Mouse (Mus musculus): ENCODE results near the gene Dvl3.

Dvl3 gene

DNA sequence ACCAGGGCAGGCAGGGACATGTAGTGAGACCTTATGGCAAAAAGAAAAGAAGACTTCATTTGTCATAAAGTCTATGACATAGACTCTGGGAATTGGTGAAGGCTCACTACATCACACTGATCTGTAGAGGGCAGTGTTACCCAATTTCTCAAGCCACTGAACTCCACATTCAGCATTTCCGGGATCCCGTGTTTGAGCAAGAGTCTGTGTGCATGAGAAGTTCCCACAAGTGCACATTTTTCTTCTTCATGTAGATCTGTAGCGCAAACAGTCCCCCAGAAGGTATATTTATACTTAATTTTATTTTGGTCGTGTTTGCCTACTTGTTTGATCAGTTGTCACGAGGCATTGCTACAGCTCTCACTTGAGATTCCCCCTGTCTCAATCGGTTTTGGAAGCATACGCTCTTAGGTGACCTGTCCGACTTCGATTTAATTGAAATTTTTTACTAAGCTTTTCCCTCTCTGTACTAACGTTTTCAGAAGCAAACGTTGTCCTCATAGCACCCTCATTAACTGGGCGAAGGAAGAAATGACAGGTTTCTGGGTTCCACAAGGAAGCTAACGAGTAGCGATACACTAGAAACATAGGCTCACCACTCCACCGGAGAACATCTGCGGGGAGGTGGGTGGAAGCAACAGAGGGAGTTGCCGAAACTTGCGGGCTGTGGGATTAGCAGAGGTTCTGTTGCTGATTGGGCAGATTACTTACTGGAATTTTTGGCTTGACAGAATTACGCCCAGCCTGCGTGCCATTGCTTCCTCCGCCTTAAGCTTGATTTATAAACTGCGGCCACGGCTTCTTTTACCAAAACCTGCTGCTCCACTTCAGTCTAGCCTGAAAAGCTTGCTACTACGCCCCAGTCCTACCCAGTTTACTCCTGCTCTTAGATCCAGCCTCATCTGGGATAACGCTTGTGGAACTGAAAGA lies 19.8 kb upstream of the Dvl3 start:
- peak; percentile 41 for DNase-seq (ENCODE audit: extremely low spot score, low spot score)

DNA sequence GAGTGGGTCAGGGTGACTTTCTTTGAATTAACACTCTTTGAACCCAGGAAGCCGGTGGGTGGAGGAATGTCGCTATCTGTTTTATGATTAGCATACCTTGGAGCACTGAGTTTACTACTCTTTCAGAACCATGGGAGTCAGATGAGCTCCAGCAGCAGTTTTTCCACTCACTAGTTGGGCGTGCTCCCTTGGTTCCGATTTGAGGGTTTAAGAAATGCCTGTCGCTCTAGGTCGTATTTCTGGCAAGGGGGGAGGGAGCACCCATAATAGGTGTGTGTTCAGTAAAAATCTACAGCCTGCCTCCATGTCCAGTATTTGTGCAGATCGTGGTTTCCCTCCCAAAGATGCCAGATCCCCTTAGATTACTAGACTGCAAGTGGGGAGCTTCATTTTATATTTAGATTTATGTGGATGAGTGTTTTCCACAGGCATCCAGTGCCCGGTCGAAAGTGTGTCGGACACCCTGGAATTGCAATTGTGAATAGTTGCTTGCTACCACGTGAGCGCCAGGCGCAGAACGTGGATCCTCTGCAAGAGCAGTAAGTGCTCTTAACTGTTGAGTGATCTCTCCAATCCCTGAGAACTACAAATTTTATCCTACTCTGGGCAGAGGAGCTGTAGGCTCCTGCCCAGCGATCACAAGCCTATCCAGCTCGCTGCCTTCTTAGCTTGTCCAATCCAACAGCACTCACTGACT lies 18.7 kb upstream of the Dvl3 start:
- DNase-seq (ENCODE audit: extremely low spot score, low spot score): no peak

DNA sequence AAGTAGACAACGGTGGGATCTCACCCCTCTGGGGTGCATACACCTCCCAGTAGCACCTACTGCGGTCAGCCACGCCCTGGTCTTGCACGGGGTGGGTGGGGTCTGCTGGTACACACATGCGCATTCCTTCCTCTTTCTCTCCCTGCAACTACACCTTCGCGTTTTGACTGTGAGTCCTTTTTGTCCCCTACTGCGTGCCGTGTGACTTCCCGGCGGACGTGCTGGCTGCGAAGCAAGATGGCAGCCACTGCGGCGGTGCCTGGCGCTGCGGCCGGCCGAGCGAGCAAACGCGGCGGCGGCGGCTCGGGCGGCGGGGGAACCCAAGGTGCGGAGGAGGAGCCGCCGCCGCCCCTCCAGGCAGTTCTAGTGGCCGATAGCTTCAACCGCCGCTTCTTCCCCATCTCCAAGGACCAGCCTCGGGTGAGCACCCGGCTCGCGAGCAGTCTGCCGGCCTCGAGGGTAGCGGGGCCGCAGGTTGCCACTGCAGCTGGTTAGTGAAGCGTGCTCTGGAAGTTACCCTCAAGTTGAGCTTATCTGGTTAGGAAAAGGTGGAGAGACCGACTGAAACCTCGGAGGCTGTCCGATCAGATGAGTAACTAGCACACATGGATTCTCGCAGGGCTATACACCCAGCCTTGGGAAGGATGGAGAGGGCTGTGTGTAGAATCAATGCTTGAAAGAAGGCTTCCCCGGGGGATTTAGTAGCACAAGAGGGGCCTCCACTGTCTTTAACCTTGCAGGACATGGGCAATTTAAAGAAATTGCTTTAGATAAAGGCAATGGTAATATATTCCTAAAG lies 17.9 kb upstream of the Dvl3 start, which contains the start of gene Eif2b5:
Eif2b5 (plus strand) TSS at position 141 of the 799 bp plus-strand sequence.
- DNase-seq (ENCODE audit: extremely low spot score, low spot score): peak; percentile 84

DNA sequence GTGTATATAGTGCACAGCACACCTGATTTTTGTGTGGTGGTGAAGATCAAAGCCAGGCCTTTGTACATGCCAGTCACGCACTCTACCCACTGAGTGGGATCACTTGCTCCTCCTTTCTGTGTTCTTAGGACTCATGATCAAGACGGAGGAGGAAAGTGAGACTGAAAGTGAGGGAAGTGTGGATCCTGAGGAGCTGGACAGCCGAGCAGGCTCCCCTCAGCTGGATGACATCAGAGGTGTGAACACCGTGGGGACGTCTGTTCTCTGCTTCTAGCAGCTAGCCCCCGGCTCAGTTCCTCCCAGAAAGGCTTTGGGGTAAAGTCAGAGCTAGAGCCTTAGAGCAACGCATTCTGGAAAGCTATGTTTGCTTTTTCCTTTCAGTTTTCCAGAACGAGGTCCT lies 10.8 kb upstream of the Dvl3 start:
- DNase-seq (ENCODE audit: extremely low spot score, low spot score): no peak

DNA sequence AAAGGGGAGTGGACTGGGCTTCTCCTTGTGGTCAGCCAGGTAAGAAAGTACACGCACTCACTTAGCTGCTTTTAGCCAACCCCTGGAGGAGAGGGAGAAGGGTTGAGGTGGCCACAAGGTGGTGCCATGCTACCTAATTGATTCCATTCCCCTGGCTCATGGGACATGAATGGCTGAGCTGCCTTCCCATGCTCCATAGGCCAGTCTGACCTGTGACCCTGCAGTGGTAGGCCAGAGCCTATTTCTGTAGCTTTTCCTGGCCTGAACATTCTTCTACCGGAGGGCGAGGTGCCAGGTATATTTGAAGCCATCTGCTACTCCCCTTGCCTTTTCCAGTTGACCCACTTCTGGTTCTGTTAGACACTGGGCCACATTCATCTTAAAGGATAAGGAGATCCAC lies 7.4 kb upstream of the Dvl3 start:
- DNase-seq (ENCODE audit: extremely low spot score, low spot score): peak; percentile 27

DNA sequence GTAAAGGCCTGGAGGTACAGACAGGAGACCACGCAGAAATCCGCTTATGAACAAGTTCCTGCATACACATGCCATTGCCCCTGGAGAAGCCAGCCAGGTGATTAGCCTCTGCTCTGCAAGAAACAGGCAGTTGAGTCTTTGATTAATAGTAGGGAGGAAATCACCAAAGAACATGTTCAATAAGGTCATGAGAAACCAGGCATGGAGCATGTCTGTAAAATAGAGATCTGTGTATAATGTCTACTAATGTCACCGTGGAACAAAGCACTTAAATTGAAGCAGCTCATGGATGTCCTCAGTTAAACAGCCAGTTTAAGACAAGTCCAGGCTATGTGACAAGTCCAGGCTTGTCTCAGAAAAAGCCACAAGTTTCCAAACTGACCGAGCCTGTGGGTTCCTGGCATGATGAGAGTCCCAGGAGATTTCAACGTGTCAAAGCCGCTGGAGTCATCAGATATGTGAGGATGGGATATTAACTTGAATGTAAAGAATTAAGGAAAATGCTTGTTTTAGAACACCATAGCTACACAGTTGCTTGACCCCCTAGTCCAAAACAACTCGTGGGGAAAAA lies 5.4 kb upstream of the Dvl3 start:
- DNase-seq (ENCODE audit: extremely low spot score, low spot score): no peak

DNA sequence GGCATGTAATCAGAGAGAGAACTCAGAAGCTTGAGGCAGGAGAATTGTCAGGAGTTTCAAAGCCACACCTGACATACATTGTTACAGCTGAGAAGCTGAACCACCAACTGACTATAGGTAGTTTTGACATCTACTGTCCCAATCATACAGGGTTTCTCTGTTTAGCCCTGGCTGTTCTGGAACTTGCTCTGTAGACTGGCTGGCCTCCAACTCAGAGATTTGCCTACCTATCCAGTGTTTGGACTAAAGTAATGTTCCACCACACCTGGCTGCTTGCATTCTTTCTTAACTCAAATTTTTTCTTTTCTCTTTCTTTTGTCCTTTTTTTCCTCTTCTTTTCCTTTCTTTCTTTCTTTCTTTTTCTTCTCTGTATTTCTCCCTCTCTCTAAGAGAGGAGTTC lies 750 bp upstream of the Dvl3 start:
- no peak for DNase-seq (ENCODE audit: extremely low spot score, low spot score)

DNA sequence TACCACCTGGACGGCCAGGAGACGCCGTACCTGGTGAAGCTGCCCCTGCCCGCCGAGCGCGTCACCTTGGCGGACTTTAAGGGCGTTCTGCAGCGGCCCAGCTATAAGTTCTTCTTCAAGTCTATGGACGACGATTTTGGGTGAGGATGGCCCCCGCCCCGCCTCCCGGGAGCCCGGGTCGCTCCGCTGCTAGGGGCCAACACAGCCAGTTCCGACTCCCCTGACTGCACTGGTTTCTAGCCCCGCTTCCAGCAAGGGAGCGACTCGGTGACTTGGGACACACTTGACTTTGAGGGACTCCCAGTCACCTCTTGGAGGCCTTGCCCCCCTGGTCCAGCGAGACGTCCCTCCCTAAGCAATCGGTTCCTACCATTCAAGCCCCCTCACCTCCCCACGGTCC lies 434 bp downstream of the Dvl3 start:
- DNase-seq (ENCODE audit: extremely low spot score, low spot score): no peak

DNA sequence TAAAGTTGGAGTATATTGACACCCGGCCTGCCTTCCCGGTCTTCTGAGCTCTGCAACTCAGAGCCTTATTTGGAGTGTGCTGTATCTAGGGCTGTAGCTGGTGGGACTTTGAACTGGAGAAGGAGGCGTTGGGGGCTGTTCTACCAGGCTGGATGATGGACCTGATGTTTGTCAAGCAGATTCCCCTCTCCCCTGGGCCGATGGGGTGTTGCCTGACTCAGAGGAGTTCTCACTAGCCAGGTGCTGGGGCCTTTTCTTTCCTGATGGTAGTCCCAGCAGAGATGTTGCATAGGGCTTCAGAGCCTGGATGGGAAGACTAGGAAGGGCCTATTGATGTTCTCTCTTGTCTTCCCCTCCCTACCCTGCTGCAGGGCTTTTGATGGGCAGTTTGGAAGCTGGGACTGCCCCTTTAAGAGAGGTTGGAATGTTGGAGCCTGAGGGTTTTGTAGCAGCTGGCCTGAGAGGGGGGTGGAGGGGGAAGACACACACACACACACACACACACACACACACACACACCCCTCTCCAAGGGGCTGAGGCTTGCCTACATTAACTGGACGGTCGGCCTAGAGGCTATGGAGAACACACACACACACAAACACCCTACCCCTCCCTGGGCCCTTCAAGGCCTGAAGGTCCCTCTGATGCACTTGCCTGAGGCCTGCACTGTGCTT lies 1.1 kb downstream of the Dvl3 start:
- peak; percentile 64 for DNase-seq (ENCODE audit: extremely low spot score, low spot score)

DNA sequence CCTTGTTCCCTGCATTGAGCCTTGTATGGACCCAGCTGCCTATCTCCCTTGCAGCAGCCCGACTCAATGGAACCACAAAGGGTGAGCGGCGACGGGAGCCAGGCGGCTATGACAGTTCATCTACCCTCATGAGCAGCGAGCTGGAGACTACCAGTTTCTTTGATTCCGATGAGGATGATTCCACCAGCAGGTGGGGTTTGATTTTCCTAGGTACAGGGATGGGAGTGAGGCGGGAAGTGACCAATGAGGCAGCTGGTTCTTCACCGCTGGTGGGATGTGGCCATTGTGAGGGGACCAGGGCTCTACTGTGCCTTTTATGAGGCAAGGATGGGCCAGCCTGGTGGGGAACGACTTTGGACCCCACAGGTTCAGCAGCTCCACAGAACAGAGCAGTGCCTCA lies 7.1 kb downstream of the Dvl3 start:
- no peak for DNase-seq (ENCODE audit: extremely low spot score, low spot score)

DNA sequence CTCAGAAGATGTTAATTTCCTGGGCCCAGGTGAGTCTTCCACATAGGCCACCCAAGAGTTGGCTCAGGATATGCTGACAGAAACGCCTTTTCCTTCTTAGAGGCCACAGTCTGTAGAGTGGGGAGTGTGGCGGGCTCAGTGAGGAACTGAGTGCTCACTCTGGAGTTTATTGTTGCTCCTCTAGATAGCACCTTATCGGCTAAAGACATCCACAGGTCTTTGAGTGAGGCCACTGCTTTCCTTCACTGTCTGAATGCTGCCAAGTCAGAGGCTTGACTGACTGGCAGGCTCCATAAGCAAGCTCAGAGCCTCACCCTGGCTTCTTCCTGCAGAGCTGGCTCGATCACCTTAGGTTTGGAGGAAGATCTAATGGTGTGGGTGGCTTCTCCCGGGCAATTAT lies 12.0 kb downstream of the Dvl3 start:
- DNase-seq (ENCODE audit: extremely low spot score, low spot score): no peak

DNA sequence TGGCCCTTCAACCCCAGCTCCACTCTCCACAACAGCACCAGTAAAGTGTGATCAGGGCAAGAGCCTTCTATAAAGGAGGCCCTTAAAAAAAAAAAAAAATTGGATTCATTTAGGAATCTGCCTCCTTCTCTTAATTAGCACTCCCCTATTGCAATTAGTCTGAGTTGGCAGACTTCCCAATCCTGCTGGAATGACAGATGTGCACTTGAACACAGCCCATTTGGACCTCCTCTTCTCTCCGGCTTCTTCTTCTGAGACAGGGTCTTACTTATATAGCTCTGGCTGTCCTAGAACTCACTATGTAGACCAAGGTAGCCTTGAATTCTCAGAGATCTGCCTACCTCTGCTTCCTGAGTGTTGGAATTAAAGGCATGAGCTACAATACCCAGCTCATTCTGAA lies 12.6 kb downstream of the Dvl3 start:
- DNase-seq (ENCODE audit: extremely low spot score, low spot score): no peak

DNA sequence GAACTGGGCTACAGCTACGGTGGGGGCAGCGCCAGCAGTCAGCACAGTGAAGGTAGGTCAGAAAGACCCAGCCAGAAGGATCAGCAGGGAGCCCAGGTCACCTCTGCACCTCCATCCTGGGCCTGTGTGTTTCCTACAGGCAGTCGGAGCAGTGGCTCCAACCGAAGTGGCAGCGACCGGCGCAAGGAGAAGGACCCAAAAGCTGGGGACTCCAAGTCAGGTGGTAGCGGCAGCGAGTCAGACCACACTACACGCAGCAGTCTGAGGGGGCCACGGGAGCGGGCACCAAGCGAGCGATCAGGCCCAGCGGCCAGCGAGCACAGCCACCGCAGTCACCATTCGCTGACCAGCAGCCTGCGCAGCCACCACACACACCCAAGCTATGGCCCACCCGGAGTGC lies 14.2 kb downstream of the Dvl3 start:
- no peak for DNase-seq (ENCODE audit: extremely low spot score, low spot score)

DNA sequence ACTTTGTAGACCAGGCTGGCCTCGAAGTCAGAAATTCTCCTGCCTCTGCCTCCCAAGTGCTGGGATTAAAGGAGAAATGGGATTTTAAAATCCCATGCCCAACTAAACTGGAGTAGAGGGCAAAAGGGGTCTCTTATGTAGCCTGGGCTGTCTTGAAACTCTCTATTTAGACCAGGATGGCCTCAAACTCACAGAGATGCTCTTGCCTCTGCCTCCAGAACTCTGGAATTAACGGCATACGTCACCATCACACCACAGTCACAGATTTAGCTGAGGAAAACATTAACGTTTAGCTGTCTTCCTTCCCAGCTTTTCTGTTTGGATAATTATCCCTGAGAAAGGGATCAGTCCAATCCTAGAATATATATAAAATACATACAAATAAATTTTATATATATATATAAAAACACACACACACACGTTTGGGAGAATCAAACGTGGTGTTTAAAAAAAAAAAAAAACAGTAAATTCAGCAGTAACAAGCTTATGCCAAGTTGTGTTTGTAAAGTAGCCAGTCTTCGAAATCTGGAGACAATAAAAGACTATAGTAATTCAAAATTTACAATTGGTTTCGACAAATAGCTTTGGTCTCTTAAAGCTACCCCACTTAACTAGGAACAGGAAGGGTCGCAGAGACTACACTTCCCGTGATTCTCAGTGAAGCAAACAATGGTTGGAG lies 18.0 kb downstream of the Dvl3 start:
- no peak for DNase-seq (ENCODE audit: extremely low spot score, low spot score)

DNA sequence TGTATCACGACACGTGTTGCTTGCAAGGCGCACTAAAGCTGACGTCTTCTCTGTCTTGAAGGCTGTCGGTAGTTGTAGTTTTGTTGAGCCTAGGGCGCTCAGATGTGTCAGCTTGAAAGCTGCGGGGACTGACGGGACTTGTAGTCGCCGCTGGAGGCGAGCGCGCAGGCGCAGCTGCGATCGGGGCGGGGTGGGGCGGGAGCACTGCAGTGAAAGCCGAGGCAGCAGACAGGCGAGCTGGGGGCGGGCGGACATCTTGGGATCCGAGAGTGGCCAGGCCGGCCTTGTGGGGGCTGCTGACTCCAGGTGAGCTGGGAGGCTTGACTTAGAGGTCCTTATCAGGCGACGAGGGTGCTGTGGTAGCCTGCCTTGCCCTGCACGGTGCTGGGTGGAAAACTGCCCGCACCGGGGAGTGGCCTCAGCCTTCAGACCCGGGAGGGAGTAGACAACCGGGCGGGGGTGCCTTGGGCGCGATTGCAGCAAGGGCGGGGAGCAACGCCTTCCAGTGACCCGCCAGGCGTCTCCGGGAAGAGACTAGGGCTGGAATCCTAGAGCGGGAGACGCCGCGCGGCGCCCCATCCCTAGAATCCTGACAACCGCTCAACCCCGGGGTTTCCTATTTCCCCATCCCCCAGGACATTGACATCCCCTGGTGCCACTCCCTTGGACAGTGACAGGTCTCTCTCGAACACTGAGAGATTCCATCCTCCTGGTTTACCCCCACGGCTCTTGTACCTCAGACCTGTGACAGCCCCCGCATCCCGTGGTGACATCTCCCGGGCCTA lies 18.7 kb downstream of the Dvl3 start, which contains the start of gene Ap2m1:
Ap2m1 (plus strand) TSS at position 183 of the 785 bp plus-strand sequence.
- peak; percentile 93 for DNase-seq (ENCODE audit: extremely low spot score, low spot score)

DNA sequence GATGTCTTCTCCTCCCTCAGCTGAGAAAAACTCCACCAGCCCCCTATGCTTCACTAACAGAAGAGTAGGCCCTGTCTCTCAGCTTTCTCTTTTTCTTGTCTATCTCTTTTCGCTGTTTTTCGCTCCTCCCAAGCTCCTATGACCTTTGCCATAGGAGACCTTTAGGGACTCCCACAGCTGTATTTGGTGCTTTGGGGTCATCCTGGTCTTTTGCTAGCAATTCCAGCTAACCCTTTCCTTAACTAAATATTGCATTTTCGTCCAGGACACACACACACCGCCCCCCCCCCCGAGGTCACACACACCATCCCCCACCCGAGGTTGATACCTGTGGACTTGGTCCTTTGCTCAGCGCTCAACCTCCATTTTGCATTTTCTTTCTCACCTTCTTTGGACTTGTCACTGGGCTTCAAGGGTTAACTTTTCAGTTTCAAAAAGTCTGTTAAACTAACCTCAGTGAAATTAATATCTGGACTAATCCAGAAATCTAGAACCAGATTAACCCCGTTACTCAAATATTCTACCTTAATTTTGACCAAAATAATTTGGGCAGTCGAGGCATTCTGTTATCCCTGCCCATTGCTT lies 19.4 kb downstream of the Dvl3 start:
- no peak for DNase-seq (ENCODE audit: extremely low spot score, low spot score)

DNA sequence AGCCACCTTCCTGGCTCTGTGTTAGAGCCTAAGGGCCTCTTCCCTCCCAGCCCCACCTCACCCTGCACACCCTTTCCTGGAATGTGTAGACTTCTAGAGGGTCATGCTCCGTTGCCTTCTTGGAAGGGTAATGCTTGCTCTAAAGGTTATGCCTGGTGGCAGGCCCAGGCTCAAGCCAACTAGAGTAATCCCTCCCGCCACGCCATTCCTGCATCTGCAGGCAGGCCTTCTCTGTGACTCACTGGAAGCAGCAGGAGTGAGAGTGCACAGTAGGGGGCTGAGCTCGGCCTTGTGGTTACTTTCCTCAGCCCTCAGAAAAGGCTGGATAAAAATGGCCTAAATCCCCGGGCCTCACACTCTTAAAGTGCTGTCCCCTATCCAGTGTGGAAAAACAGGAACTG lies 20.3 kb downstream of the Dvl3 start:
- DNase-seq (ENCODE audit: extremely low spot score, low spot score): no peak

DNA sequence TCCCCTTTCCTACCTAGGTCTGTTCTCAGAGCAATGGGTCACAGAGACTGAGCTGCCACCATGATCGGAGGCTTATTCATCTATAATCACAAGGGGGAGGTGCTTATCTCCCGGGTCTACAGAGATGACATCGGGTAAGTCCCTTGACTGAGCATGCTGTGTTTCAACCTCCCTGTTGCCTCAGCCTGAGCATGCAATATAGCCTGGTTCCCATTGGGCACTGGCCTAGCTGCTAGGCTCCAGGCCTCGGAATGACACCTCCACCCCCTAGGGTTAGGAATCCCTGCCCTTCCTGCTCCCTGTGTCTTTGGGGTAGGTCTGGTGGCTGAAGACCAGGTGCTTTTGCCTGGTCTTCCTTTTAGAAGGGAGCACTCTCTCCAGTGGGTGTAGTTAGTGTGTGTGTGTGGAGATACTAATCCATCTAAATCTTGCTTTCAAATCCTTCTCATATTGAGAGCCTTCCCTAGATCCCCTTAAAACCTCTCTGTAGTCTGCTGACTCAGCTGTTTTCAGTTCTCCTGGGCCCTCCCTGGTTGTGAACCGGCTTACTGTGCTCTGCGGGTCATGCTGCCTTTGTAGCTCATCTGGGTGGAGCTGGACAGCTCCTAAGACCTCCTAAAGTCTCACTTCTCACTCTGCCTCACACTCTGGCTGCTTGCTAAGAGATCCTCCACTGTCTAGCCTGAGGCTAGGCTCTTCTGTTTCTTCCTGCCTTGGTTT lies 21.0 kb downstream of the Dvl3 start:
- no peak for DNase-seq (ENCODE audit: extremely low spot score, low spot score)
